Mouse (Mus musculus) MEL (cell line): ENCODE results near the gene Rapgef6. TPM values are rescaled to one million over a fixed set of nuclear protein-coding genes. Genes with fewer than 3 reads are reported as not detected.

Experiments
- DNase-seq: peaks from one replicate; pipeline ENCODE4 v3.0.0; 2011; ENCODE audit warnings: low read depth, low spot score
- H3K27ac ChIP-seq: 2 replicates; pipeline ENCODE4 v1.5.1; 2012; ENCODE audit warnings: low read depth, mild to moderate bottlenecking, control low read depth, low read length, moderate library complexity; ENCODE audit not compliant: control insufficient read depth
- H3K27me3 ChIP-seq, 2 experiments: fragments of 150-350 bp in 1 of 2; sonication (generic) in 1 of 2; 2 replicates each; pipeline ENCODE4 v1.6.1; 2012; ENCODE audit warnings: low read length in 2 of 2, mild to moderate bottlenecking in 2 of 2, improper control_type of control experiment in 1 of 2, moderate library complexity in 1 of 2; ENCODE audit not compliant: insufficient read depth in 2 of 2, control insufficient read depth in 1 of 2
- H3K36me3 ChIP-seq, 2 experiments: 2 replicates each; pipeline ENCODE4 v1.6.1; 2012 to 2014; ENCODE audit warnings: low read length in 2 of 2, improper control_type of control experiment in 1 of 2, inconsistent platforms in 1 of 2, mild to moderate bottlenecking in 1 of 2; ENCODE audit not compliant: insufficient read depth in 2 of 2, control insufficient read depth in 1 of 2
- H3K4me1 ChIP-seq, 2 experiments: fragments of 150-350 bp in 1 of 2; sonication (generic) in 1 of 2; 2 replicates each; pipeline ENCODE4 v1.6.1; 2012; ENCODE audit warnings: low read length in 2 of 2, improper control_type of control experiment in 1 of 2, mild to moderate bottlenecking in 1 of 2; ENCODE audit not compliant: insufficient read depth in 2 of 2, control insufficient read depth in 1 of 2
- H3K4me3 ChIP-seq, 2 experiments: fragments of 150-350 bp in 1 of 2; sonication (generic) in 1 of 2; 2 replicates each; pipeline ENCODE4 v1.5.1; 2012; ENCODE audit warnings: low read depth in 2 of 2, low read length in 2 of 2, mild to moderate bottlenecking in 2 of 2, moderate library complexity in 2 of 2, control low read depth in 1 of 2, improper control_type of control experiment in 1 of 2; ENCODE audit not compliant: control insufficient read depth in 1 of 2, insufficient read depth in 1 of 2
- H3K79me2 ChIP-seq: 2 replicates; pipeline ENCODE4 v1.6.1; 2012; ENCODE audit warnings: mild to moderate bottlenecking, low read length, moderate library complexity; ENCODE audit not compliant: control insufficient read depth, poor library complexity, insufficient read depth
- H3K9ac ChIP-seq: 2 replicates; pipeline ENCODE4 v1.6.1; 2012; ENCODE audit warnings: low read depth, mild to moderate bottlenecking, control low read depth, low read length, moderate library complexity; ENCODE audit not compliant: control insufficient read depth, poor library complexity, severe bottlenecking
- H3K9me3 ChIP-seq: fragments of 150-350 bp; sonication (generic); replicated peaks from 2 replicates; pipeline ENCODE4 v1.6.1; 2012; ENCODE audit warnings: mild to moderate bottlenecking, low read length, improper control_type of control experiment, moderate library complexity; ENCODE audit not compliant: insufficient read depth
- BHLHE40 ChIP-seq: IDR thresholded peaks from 2 replicates; pipeline ENCODE4 v1.6.1; 2012; ENCODE audit warnings: low read depth, mild to moderate bottlenecking, inconsistent platforms, low read length, improper control_type of control experiment, borderline replicate concordance
- CHD1 ChIP-seq: IDR thresholded peaks from 2 replicates; pipeline ENCODE4 v1.6.1; 2012; ENCODE audit warnings: low read depth, mild to moderate bottlenecking, inconsistent platforms, low read length, improper control_type of control experiment
- EP300 ChIP-seq, 2 experiments: IDR thresholded peaks; 2 replicates each; pipeline ENCODE4 v1.6.1; 2011; ENCODE audit warnings: improper control_type of control experiment in 2 of 2, low read length in 2 of 2, low read depth in 1 of 2, mild to moderate bottlenecking in 1 of 2
- ETS1 ChIP-seq: IDR thresholded peaks from 2 replicates; pipeline ENCODE4 v1.6.1; 2012; ENCODE audit warnings: low read depth, mild to moderate bottlenecking, inconsistent platforms, low read length, improper control_type of control experiment, moderate library complexity
- GATA1 ChIP-seq: IDR thresholded peaks from 2 replicates; pipeline ENCODE4 v1.6.1; 2011; ENCODE audit warnings: low read depth, low read length, improper control_type of control experiment
- HCFC1 ChIP-seq: IDR thresholded peaks from 2 replicates; pipeline ENCODE4 v1.6.1; 2012; ENCODE audit warnings: low read depth, mild to moderate bottlenecking, inconsistent platforms, low read length, improper control_type of control experiment, moderate library complexity
- KAT2A ChIP-seq: conservative IDR thresholded peaks from 2 replicates; pipeline ENCODE4 v1.6.1; 2012; ENCODE audit warnings: low read depth, low read length, improper control_type of control experiment, inconsistent platforms
- MAFK ChIP-seq: IDR thresholded peaks from 2 replicates; pipeline ENCODE4 v1.6.1; 2011; ENCODE audit warnings: low read depth, mild to moderate bottlenecking, low read length, improper control_type of control experiment, borderline replicate concordance
- MEF2A ChIP-seq: IDR thresholded peaks from 2 replicates; pipeline ENCODE4 v1.6.1; 2014; ENCODE audit warnings: low read depth, mild to moderate bottlenecking, inconsistent platforms, low read length, improper control_type of control experiment; ENCODE audit not compliant: poor library complexity, insufficient replicate concordance, severe bottlenecking; ENCODE audit errors: extremely low read depth
- MXI1 ChIP-seq: IDR thresholded peaks from 2 replicates; pipeline ENCODE4 v1.6.1; 2011; ENCODE audit warnings: mild to moderate bottlenecking, low read depth, low read length, improper control_type of control experiment
- MYC ChIP-seq: IDR thresholded peaks from 2 replicates; pipeline ENCODE4 v1.6.1; 2011; ENCODE audit warnings: low read depth, mild to moderate bottlenecking, low read length, improper control_type of control experiment, moderate library complexity
- NRF1 ChIP-seq: IDR thresholded peaks from 2 replicates; pipeline ENCODE4 v1.6.1; 2014; ENCODE audit warnings: low read depth, mild to moderate bottlenecking, inconsistent platforms, low read length, improper control_type of control experiment, moderate library complexity; ENCODE audit not compliant: poor library complexity, insufficient read depth, severe bottlenecking
- POLR2AphosphoS2 ChIP-seq: IDR thresholded peaks from 2 replicates; pipeline ENCODE4 v1.6.1; 2011; ENCODE audit warnings: low read length, improper control_type of control experiment
- POLR2AphosphoS5 ChIP-seq: IDR thresholded peaks from 2 replicates; pipeline ENCODE4 v1.6.1; 2012; ENCODE audit warnings: low read depth, borderline replicate concordance, mild to moderate bottlenecking, inconsistent platforms, low read length, moderate library complexity, mixed read lengths
- RCOR1 ChIP-seq: IDR thresholded peaks from 2 replicates; pipeline ENCODE4 v1.6.1; 2012; ENCODE audit warnings: low read depth, mild to moderate bottlenecking, inconsistent platforms, low read length, improper control_type of control experiment
- SIN3A ChIP-seq: IDR thresholded peaks from 2 replicates; pipeline ENCODE4 v1.6.1; 2012; ENCODE audit warnings: low read length, improper control_type of control experiment, inconsistent platforms
- SMC3 ChIP-seq: IDR thresholded peaks from 2 replicates; pipeline ENCODE4 v1.6.1; 2011; ENCODE audit warnings: low read depth, low read length, improper control_type of control experiment
- TAL1 ChIP-seq: IDR thresholded peaks from 2 replicates; pipeline ENCODE4 v1.6.1; 2012; ENCODE audit warnings: mild to moderate bottlenecking, inconsistent platforms, low read length, moderate library complexity, mixed read lengths
- TBP ChIP-seq: IDR thresholded peaks from 2 replicates; pipeline ENCODE4 v1.8.0; 2011; ENCODE audit warnings: low read depth, low read length, improper control_type of control experiment
- TCF12 ChIP-seq: IDR thresholded peaks from 2 replicates; pipeline ENCODE4 v1.6.1; 2014; ENCODE audit warnings: low read depth, mild to moderate bottlenecking, inconsistent platforms, low read length, improper control_type of control experiment, moderate library complexity
- UBTF ChIP-seq: IDR thresholded peaks from 2 replicates; pipeline ENCODE4 v1.6.1; 2012; ENCODE audit warnings: low read depth, mild to moderate bottlenecking, inconsistent platforms, low read length, improper control_type of control experiment, moderate library complexity, borderline replicate concordance; ENCODE audit not compliant: insufficient read depth
- USF1 ChIP-seq: IDR thresholded peaks from 2 replicates; pipeline ENCODE4 v1.6.1; 2014; ENCODE audit warnings: low read depth, mild to moderate bottlenecking, inconsistent platforms, low read length, improper control_type of control experiment, moderate library complexity
- polyA plus RNA-seq, 2 experiments: library from polyadenylated mRNA; stranded (reverse) in 1 of 2; unstranded in 1 of 2; fragments of >175 nt in 1 of 2; fragments of >200 nt in 1 of 2; gene quantifications; 2 replicates each; pipeline versions ENCODE4 v1.2.1 to v1.2.4; 2012; ENCODE audit warnings: low replicate concordance in 2 of 2, low read depth in 1 of 2; ENCODE audit not compliant: insufficient read length in 2 of 2, insufficient read depth in 1 of 2, missing spikeins in 1 of 2
- total RNA-seq: library from RNA; depleted of rRNA; stranded (reverse); fragments of 300-350 nt; gene quantifications from 2 replicates; pipeline ENCODE4 v1.2.3, GENCODE M21; 2012

Gene Rapgef6
- total and polyA plus RNA-seq, 3 experiments = 21.1 to 31.8 TPM; not detected in 1

GRCm38 (mm10) chr11:54648573-54648972 lies 125.9 kb downstream of the Rapgef6 start:
- peak; percentile 55 for DNase-seq
- Histone ChIP-seq H3K36me3 (peaks cover 13 to 17% of the 10 kb centered on the region in 2 experiments), H3K4me3 (peak overlapping the region in 1 of 2 experiments; percentile 27; a peak in 2 of 4 replicates), H3K79me2 (no peaks in the 10 kb centered on the region), H3K27ac (no peak overlapping the region; the same call in 1 of the 2 replicates), H3K9me3 (no peaks in the 10 kb centered on the region), H3K9ac (no peak overlapping the region; the same call in 1 of the 2 replicates), H3K27me3 (no peaks in the 10 kb centered on the region), H3K4me1 (peaks cover 8 to 13% of the 10 kb centered on the region in 2 experiments)
- peak; percentile 83 for TF ChIP-seq SIN3A
- peak; percentile 54; the same call in 1 of the 2 replicates for TF ChIP-seq GATA1
- peak; percentile 51; the same call in 1 of the 2 replicates for TF ChIP-seq TCF12
- TF ChIP-seq MAFK = no peak; the same call in 1 of the 2 replicates
- TF ChIP-seq BHLHE40 = peak; percentile 70; the same call in 1 of the 2 replicates
- peak; percentile 32; the same call in 1 of the 2 replicates for TF ChIP-seq USF1
- TF ChIP-seq MEF2A = peak; percentile 85; the same call in 1 of the 2 replicates
- TF ChIP-seq RCOR1 = 0 out of 2 replicates have a peak, but pooled peaks have one; percentile 52
- TF ChIP-seq POLR2AphosphoS2 = no peak
- no peak for TF ChIP-seq TAL1
- 0 out of 2 replicates have a peak, but pooled peaks have one; percentile 16 for TF ChIP-seq HCFC1
- no peak for TF ChIP-seq CHD1
- TF ChIP-seq ETS1 = peak; percentile 67
- TF ChIP-seq KAT2A = no peak
- TF ChIP-seq NRF1 = no peak
- TF ChIP-seq TBP = no peak
- TF ChIP-seq UBTF = no peak
- peak; percentile 44; the same call in 1 of the 2 replicates for TF ChIP-seq MXI1
- TF ChIP-seq SMC3 = no peak
- TF ChIP-seq MYC = 0 out of 2 replicates have a peak, but pooled peaks have one; percentile 50
- TF ChIP-seq EP300 (IDR thresholded peaks at IDR 0.05; ENCODE audit: low read depth in 1 of 2, low read length in 2 of 2) = peak; percentile 74 to 83
- TF ChIP-seq POLR2AphosphoS5 = no peak
